Mouse (Mus musculus) brain, embryonic 14.5 days (tissue): Measurements from ENCODE around the gene Magoh.

Experiments used
- CTCF ChIP-seq: fragments of 200-500 bp; IDR thresholded peaks from 2 replicates; pipeline ENCODE4 v1.5.1; 2012; ENCODE audit warnings: inconsistent platforms, mild to moderate bottlenecking, moderate library complexity, borderline replicate concordance; ENCODE audit not compliant: insufficient read depth, insufficient read length; ENCODE audit errors: extremely low read depth
- POLR2A ChIP-seq: fragments of 200-500 bp; IDR thresholded peaks from 2 replicates; pipeline ENCODE4 v1.6.1; 2012; ENCODE audit warnings: mild to moderate bottlenecking, inconsistent platforms, borderline replicate concordance; ENCODE audit not compliant: poor library complexity, insufficient read depth, insufficient read length, severe bottlenecking; ENCODE audit errors: extremely low read depth

DNA sequence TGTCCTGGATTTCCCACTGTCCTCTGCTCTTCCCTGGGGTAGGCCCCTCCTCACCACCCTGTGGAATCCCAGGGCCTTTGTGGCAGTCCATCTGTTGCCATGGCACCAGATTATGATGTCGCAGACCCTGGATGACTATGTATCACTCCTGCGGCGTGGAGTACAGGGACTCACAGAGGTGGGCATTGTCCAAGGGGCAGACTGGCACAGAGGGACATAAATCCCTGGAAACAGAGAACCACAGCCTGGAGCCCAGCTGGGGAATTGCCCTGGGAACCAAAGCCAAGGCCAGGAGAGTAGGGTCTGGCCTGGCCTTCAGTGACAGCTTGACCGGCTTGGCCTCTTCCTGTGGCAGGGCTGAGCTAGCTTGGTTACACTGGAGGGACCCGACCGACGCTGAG lies 48.7 kb upstream of the Magoh start:
- no peak for TF ChIP-seq POLR2A
- no peak for TF ChIP-seq CTCF
